Mouse (Mus musculus): ENCODE results near the gene Diras1.
"Not testable (repeated sequence)": the region's sequence is repeated elsewhere in the genome, so short reads cannot be mapped to it uniquely, and the experiment has no call there.

Diras1 gene

GRCm38 (mm10) chr10:81025639-81026275 is at the start of gene Diras1:
Gene Diras1 (minus strand): TSS chr10:81025662.
- DNase-seq (ENCODE audit: extremely low spot score): no peak

GRCm38 (mm10) chr10:81073464-81073863 is 48.0 kb upstream of the Diras1 start:
- no peak for DNase-seq (ENCODE audit: extremely low spot score)

- no peak for DNase-seq (ENCODE audit: extremely low spot score)
Measured at GRCm38 (mm10) chr10:81072290-81072689, 46.8 kb upstream of the Diras1 start.

- peak; percentile 98 for DNase-seq (ENCODE audit: extremely low spot score)
Measured at GRCm38 (mm10) chr10:81069836-81070235, 44.4 kb upstream of the Diras1 start, which contains the start of gene Thop1. Gene Thop1 (plus strand): TSS chr10:81070035.

- no peak for DNase-seq (ENCODE audit: extremely low spot score)
Measured at GRCm38 (mm10) chr10:81068706-81069105, 43.2 kb upstream of the Diras1 start.

- DNase-seq (ENCODE audit: extremely low spot score): not testable (repeated sequence)
Measured at GRCm38 (mm10) chr10:81064519-81064918, 39.1 kb upstream of the Diras1 start.

- DNase-seq (ENCODE audit: extremely low spot score): no peak
Measured at GRCm38 (mm10) chr10:81062710-81063109, 37.2 kb upstream of the Diras1 start.

GRCm38 (mm10) chr10:81059603-81060543 is 34.4 kb upstream of the Diras1 start, which contains the start of gene Sgta:
Gene Sgta (minus strand): TSS chr10:81060181.
- DNase-seq (ENCODE audit: extremely low spot score): peak; percentile 98

GRCm38 (mm10) chr10:81058896-81059295 is 33.4 kb upstream of the Diras1 start:
- DNase-seq (ENCODE audit: extremely low spot score): no peak

GRCm38 (mm10) chr10:81057406-81058130 is 32.1 kb upstream of the Diras1 start:
- DNase-seq (ENCODE audit: extremely low spot score): no peak

GRCm38 (mm10) chr10:81055802-81056340 is 30.4 kb upstream of the Diras1 start:
- DNase-seq (ENCODE audit: extremely low spot score): not testable (repeated sequence)

GRCm38 (mm10) chr10:81055169-81055568 is 29.7 kb upstream of the Diras1 start:
- DNase-seq (ENCODE audit: extremely low spot score): no peak

GRCm38 (mm10) chr10:81052577-81052976 is 27.1 kb upstream of the Diras1 start:
- DNase-seq (ENCODE audit: extremely low spot score): no peak

GRCm38 (mm10) chr10:81051133-81051532 is 25.7 kb upstream of the Diras1 start:
- DNase-seq (ENCODE audit: extremely low spot score): no peak

GRCm38 (mm10) chr10:81050645-81051044 is 25.2 kb upstream of the Diras1 start:
- DNase-seq (ENCODE audit: extremely low spot score): peak; percentile 25

- not testable (repeated sequence) for DNase-seq (ENCODE audit: extremely low spot score)
Measured at GRCm38 (mm10) chr10:81045246-81045645, 19.8 kb upstream of the Diras1 start.

- peak; percentile 66 for DNase-seq (ENCODE audit: extremely low spot score)
Measured at GRCm38 (mm10) chr10:81041458-81042175, 16.2 kb upstream of the Diras1 start.

- DNase-seq (ENCODE audit: extremely low spot score): peak; percentile 99
Measured at GRCm38 (mm10) chr10:81036988-81037580, 11.6 kb upstream of the Diras1 start, which contains the start of gene Slc39a3. Gene Slc39a3 (minus strand): TSS chr10:81037426.

GRCm38 (mm10) chr10:81036251-81036650 is 10.8 kb upstream of the Diras1 start:
- DNase-seq (ENCODE audit: extremely low spot score): no peak

GRCm38 (mm10) chr10:81033586-81033985 is 8.1 kb upstream of the Diras1 start:
- DNase-seq (ENCODE audit: extremely low spot score): no peak

Data from embryo, embryonic 9.5 days (tissue).